16 mouse cellular contexts compared by ENCODE assay signal in genomic region chr13:115226824-115227223, GRCm38 (mm10).
DNase-seq lines count a peak whose midpoint lies in the region; ATAC-seq lines count a peak whose summit lies in the region.
"Had no signal": no experiment of that assay in that cellular context is flagged by ENCODE, and none has a peak within 500 bp of the region (broad histone marks: within the 10 kb centered on the region; RNA-seq: fewer than 3 reads in every experiment).

No protein-coding gene starts in this region.

- 26% methylated on average over 6 of the region's 6 CpGs for WGBS in forebrain, embryonic 11.5 days
- 8% methylated on average over 6 of the region's 6 CpGs for WGBS in forebrain, embryonic 15.5 days
- WGBS in hindbrain, embryonic 11.5 days: 40% methylated on average over 6 of the region's 6 CpGs
- WGBS in hindbrain, embryonic 16.5 days: 20% methylated on average over 6 of the region's 6 CpGs
- WGBS in forebrain, embryonic 14.5 days: 9% methylated on average over 6 of the region's 6 CpGs

- no peaks in the 10 kb centered on the region for H3K36me3 ChIP-seq in forebrain, embryonic 11.5 days (ENCODE audit: control insufficient read depth, insufficient read depth, low read length)
- no peaks in the 10 kb centered on the region for H3K36me3 ChIP-seq in forebrain, embryonic 15.5 days
- H3K36me3 ChIP-seq in hindbrain, embryonic 11.5 days (ENCODE audit: control insufficient read depth, insufficient read depth, low read length): no peaks in the 10 kb centered on the region
- no peaks in the 10 kb centered on the region for H3K36me3 ChIP-seq in hindbrain, embryonic 16.5 days (ENCODE audit: control insufficient read depth, insufficient read depth, low read length)
- H3K36me3 ChIP-seq in forebrain, embryonic 14.5 days (ENCODE audit: control insufficient read depth, insufficient read depth, low read length): no peaks in the 10 kb centered on the region
- H3K36me3 ChIP-seq in splenic B cell, adult 2 months (ENCODE audit: control insufficient read depth, insufficient read depth, low read length, poor library complexity, severe bottlenecking): no peaks in the 10 kb centered on the region
- H3K36me3 ChIP-seq: liver, embryonic 15.5 days had no signal

- no peak overlapping the region for H3K4me2 ChIP-seq in forebrain, embryonic 11.5 days (ENCODE audit: low read depth, low read length, severe bottlenecking)
- no peak overlapping the region for H3K4me2 ChIP-seq in forebrain, embryonic 15.5 days (replicated peaks)
- no peak overlapping the region for H3K4me2 ChIP-seq in hindbrain, embryonic 11.5 days (replicated peaks; ENCODE audit: low read depth, low read length)
- no peak overlapping the region for H3K4me2 ChIP-seq in hindbrain, embryonic 16.5 days (ENCODE audit: low read length)
- H3K4me2 ChIP-seq in forebrain, embryonic 14.5 days (ENCODE audit: low read length): no peak overlapping the region
- H3K4me2 ChIP-seq: liver, embryonic 15.5 days had no signal

- H3K27me3 ChIP-seq in forebrain, embryonic 11.5 days (ENCODE audit: control insufficient read depth, insufficient read depth, low read length): no peaks in the 10 kb centered on the region
- H3K27me3 ChIP-seq in forebrain, embryonic 15.5 days: no peaks in the 10 kb centered on the region
- H3K27me3 ChIP-seq in hindbrain, embryonic 11.5 days (ENCODE audit: control insufficient read depth, insufficient read depth, low read length): no peaks in the 10 kb centered on the region
- H3K27me3 ChIP-seq in hindbrain, embryonic 16.5 days (replicated peaks; ENCODE audit: control insufficient read depth, insufficient read depth, low read length): peaks cover 2% of the 10 kb centered on the region; the same call in 1 of the 2 replicates
- H3K27me3 ChIP-seq in forebrain, embryonic 14.5 days (replicated peaks; ENCODE audit: control insufficient read depth, insufficient read depth, low read length): no peaks in the 10 kb centered on the region
- H3K27me3 ChIP-seq in splenic B cell, adult 2 months (ENCODE audit: control insufficient read depth, insufficient read depth, low read length, poor library complexity, severe bottlenecking): no peaks in the 10 kb centered on the region
- H3K27me3 ChIP-seq: liver, embryonic 15.5 days had no signal

- H3K4me3 ChIP-seq in forebrain, embryonic 11.5 days (ENCODE audit: low read depth, low read length): no peak overlapping the region
- no peak overlapping the region for H3K4me3 ChIP-seq in forebrain, embryonic 15.5 days
- no peak overlapping the region for H3K4me3 ChIP-seq in hindbrain, embryonic 11.5 days (ENCODE audit: low read depth, low read length)
- no peak overlapping the region for H3K4me3 ChIP-seq in hindbrain, embryonic 16.5 days (ENCODE audit: low read length)
- no peak overlapping the region for H3K4me3 ChIP-seq in forebrain, embryonic 14.5 days (ENCODE audit: low read depth, low read length)
- H3K4me3 ChIP-seq: liver, embryonic 15.5 days had no signal

- ATAC-seq in forebrain, embryonic 11.5 days (replicated peaks; ENCODE audit: low FRiP score): peak; percentile 59
- no peak; the same call in 1 of the 2 replicates for ATAC-seq in forebrain, embryonic 15.5 days (replicated peaks)
- ATAC-seq in hindbrain, embryonic 11.5 days (ENCODE audit: low FRiP score): peak; percentile 67
- ATAC-seq in hindbrain, embryonic 16.5 days: no peak
- ATAC-seq in forebrain, embryonic 14.5 days: peak; percentile 45; the same call in 1 of the 2 replicates
- ATAC-seq: lung, postnatal 0 days; midbrain, embryonic 16.5 days had no signal

- DNase-seq in forebrain, embryonic 11.5 days (ENCODE audit: low spot score): peak; percentile 48
- no peak for DNase-seq in hindbrain, embryonic 11.5 days (ENCODE audit: low spot score)
- peak; percentile 56 for DNase-seq in forebrain, embryonic 14.5 days (ENCODE audit: low spot score)
- peak; percentile 10 for DNase-seq in splenic B cell, adult 2 months (ENCODE audit: low read depth, low spot score)
- no peak for DNase-seq in kidney, postnatal 36 days
- DNase-seq: cerebellum, postnatal 10 days; gastrocnemius, postnatal 25 days; kidney, adult 9 months; kidney, postnatal 4 days; thymus, postnatal 14 days had no signal

- no peaks in the 10 kb centered on the region for H3K9me3 ChIP-seq in forebrain, embryonic 11.5 days (ENCODE audit: control insufficient read depth, low read length)
- no peaks in the 10 kb centered on the region for H3K9me3 ChIP-seq in forebrain, embryonic 15.5 days
- H3K9me3 ChIP-seq in hindbrain, embryonic 11.5 days (ENCODE audit: control insufficient read depth, low read length): no peaks in the 10 kb centered on the region
- H3K9me3 ChIP-seq in hindbrain, embryonic 16.5 days (ENCODE audit: control insufficient read depth, low read length): no peaks in the 10 kb centered on the region
- no peaks in the 10 kb centered on the region for H3K9me3 ChIP-seq in forebrain, embryonic 14.5 days (replicated peaks; ENCODE audit: control insufficient read depth, low read length)
- H3K9me3 ChIP-seq: liver, embryonic 15.5 days had no signal

- no peak overlapping the region for H3K27ac ChIP-seq in forebrain, embryonic 11.5 days (ENCODE audit: low read depth, low read length)
- H3K27ac ChIP-seq in forebrain, embryonic 15.5 days (replicated peaks): no peak overlapping the region
- no peak overlapping the region for H3K27ac ChIP-seq in hindbrain, embryonic 11.5 days (ENCODE audit: low read depth, low read length)
- no peak overlapping the region for H3K27ac ChIP-seq in hindbrain, embryonic 16.5 days (ENCODE audit: low read depth, low read length)
- no peak overlapping the region for H3K27ac ChIP-seq in forebrain, embryonic 14.5 days (ENCODE audit: low read depth, low read length)
- H3K27ac ChIP-seq: liver, embryonic 15.5 days; stomach, postnatal 0 days had no signal

- no peaks in the 10 kb centered on the region for H3K4me1 ChIP-seq in forebrain, embryonic 11.5 days (replicated peaks; ENCODE audit: control insufficient read depth, insufficient read depth, low read length)
- peaks cover 4% of the 10 kb centered on the region; the same call in 1 of the 2 replicates for H3K4me1 ChIP-seq in forebrain, embryonic 15.5 days
- no peaks in the 10 kb centered on the region for H3K4me1 ChIP-seq in hindbrain, embryonic 11.5 days (replicated peaks; ENCODE audit: control insufficient read depth, insufficient read depth, low read length)
- H3K4me1 ChIP-seq in hindbrain, embryonic 16.5 days (ENCODE audit: control insufficient read depth, insufficient read depth, low read depth, low read length): no peaks in the 10 kb centered on the region
- H3K4me1 ChIP-seq in forebrain, embryonic 14.5 days (ENCODE audit: control insufficient read depth, insufficient read depth, low read length): no peaks in the 10 kb centered on the region
- H3K4me1 ChIP-seq: liver, embryonic 15.5 days had no signal

- no peak overlapping the region for H3K9ac ChIP-seq in forebrain, embryonic 11.5 days (ENCODE audit: low read length)
- no peak overlapping the region for H3K9ac ChIP-seq in forebrain, embryonic 15.5 days (replicated peaks)
- H3K9ac ChIP-seq in hindbrain, embryonic 11.5 days (ENCODE audit: low read depth, low read length): no peak overlapping the region
- no peak overlapping the region for H3K9ac ChIP-seq in hindbrain, embryonic 16.5 days (ENCODE audit: low read depth, low read length)
- H3K9ac ChIP-seq in forebrain, embryonic 14.5 days (ENCODE audit: low read length): no peak overlapping the region
- H3K9ac ChIP-seq: liver, embryonic 15.5 days had no signal

Comparison
In these comparisons a context has a peak if more than half of its experiments do, and no peak if none do; other contexts are left out.
1. ATAC-seq: peak in forebrain, embryonic 11.5 days (single experiment), hindbrain, embryonic 11.5 days (single experiment) and forebrain, embryonic 14.5 days (single experiment); none in forebrain, embryonic 15.5 days (single experiment) and hindbrain, embryonic 16.5 days (single experiment).
2. DNase-seq: peak in forebrain, embryonic 11.5 days (single experiment), forebrain, embryonic 14.5 days (single experiment) and splenic B cell, adult 2 months (single experiment); none in hindbrain, embryonic 11.5 days (single experiment) and kidney, postnatal 36 days (0 of 2).